Mouse (Mus musculus) brown adipose tissue, adult 24 weeks (tissue): ENCODE data around the gene Itgb1. TPM values are rescaled to one million over a fixed set of nuclear protein-coding genes. Genes with fewer than 3 reads are reported as not detected.
A peak's percentile ranks its signal among the peaks of the same experiment; 100 is the strongest.

ENCODE experiments used
- H3K27ac ChIP-seq: fragments of 200-500 bp; replicated peaks from 2 replicates; pipeline ENCODE4 v1.5.1; 2012; ENCODE audit warnings: low read depth, mild to moderate bottlenecking, low read length
- H3K4me1 ChIP-seq: fragments of 200-500 bp; 2 replicates; pipeline ENCODE4 v1.6.1; 2012; ENCODE audit warnings: low read length, mixed read lengths; ENCODE audit not compliant: control insufficient read depth, insufficient read depth, insufficient read length
- H3K4me3 ChIP-seq: fragments of 200-500 bp; 2 replicates; pipeline ENCODE4 v1.5.1; 2012; ENCODE audit warnings: low read depth, mild to moderate bottlenecking, low read length, moderate library complexity; ENCODE audit not compliant: insufficient read depth
- polyA plus RNA-seq: library from polyadenylated mRNA; stranded (reverse); fragments of >200 nt; gene quantifications from 2 replicates; pipeline ENCODE4 v1.2.4, GENCODE M21; 2012; ENCODE audit not compliant: missing spikeins, insufficient read depth, insufficient read length

Gene Itgb1
- 111 and 122 TPM in 2 replicates for polyA plus RNA-seq

DNA sequence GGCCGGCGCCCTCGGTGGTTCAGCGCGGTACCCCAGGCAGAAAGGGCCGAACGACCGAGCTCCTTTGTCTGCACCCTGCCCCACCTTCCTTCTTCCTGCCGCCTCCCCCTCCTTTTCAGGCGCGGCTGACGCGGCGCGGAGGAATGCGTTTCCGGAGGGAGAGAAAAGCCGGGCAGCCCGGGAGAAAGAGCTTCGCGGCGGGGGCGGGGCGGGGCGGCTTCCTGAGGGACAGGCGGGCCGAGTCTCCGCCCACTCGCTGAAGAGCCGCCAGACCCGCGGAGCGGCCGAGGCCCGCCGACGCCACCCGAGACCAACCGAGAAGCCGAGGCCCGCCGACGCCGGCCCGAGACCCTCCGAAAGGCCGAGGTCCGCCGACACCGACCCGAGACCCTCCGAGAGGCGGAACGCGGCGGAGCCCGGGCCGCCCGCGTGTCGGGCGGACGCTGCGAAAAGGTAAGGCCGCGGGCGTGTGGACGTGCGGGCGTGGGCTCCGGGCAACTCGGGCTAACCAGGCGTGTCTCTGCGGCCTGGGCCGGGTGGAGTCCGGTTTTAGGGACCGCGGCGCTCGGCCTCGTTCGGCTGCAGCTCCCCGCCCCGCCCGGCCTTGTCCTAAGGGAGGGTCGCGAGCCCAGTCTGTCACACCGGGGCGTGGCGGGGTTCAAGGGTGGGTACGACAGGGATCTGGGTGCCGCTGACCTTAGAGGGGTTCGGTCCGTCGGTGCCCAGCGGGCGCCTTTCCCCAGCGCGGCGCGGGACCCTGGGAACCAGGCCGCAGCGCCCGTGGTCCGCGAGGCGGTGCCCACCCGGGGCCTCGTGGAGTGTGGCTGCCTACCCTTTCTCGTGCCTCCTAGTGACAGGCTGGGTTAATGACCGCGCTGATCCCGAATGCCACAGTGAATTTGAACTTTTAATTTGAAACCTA is at the start of gene Itgb1:
Gene Itgb1, plus strand, starts transcription at position 148 of the 922 bp plus-strand sequence.
- Histone ChIP-seq H3K4me3 (peak within 1 kb of the TSS; percentile 97), H3K4me1 (peaks cover 10% of the 10 kb centered on the region), H3K27ac (peak within 1 kb of the TSS; percentile 99)

DNA sequence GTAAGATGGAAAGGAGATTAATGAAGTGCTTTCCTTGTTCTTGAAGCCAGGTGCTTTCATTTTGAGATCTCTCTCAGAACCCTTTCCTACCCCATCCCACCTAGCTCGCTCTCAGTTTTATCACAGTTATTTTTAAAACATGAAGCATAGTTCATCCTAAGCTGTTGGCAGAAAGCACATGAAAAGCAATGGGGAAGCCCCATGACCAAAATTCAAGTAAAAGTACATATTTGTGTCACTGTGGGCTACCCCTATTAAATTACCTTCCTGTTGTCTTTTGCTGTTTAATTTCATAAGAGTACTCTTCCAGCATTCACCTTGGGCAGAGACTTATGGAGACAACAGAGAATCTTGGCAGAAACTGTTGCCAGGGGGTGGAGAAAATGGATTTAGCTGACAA is 42.4 kb upstream of the Itgb1 start:
- H3K27ac ChIP-seq, result no peak overlapping the region
- H3K4me1 ChIP-seq, result no peaks in the 10 kb centered on the region
- H3K4me3 ChIP-seq, result no peak overlapping the region

DNA sequence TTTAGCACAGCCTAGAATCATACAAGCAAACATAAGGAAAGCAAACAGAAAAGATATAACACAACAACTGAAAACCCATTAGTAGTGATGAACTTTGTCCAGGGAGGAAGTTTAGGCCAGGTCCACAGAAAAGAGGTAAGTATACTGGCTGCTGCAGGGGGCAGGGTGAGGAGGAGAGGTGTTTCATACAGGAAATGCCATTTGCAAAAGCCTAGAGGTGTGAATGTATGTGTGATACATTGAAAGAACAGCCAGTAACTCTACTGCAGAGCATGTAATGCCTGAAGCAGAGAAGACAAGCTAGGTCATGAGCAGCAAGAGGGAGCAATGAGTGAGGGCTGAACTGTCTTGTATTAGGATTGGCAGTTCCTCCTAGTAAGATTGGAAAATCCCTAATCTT is 40.0 kb upstream of the Itgb1 start:
- Histone ChIP-seq H3K4me1 (no peaks in the 10 kb centered on the region), H3K4me3 (no peak overlapping the region), H3K27ac (no peak overlapping the region)

DNA sequence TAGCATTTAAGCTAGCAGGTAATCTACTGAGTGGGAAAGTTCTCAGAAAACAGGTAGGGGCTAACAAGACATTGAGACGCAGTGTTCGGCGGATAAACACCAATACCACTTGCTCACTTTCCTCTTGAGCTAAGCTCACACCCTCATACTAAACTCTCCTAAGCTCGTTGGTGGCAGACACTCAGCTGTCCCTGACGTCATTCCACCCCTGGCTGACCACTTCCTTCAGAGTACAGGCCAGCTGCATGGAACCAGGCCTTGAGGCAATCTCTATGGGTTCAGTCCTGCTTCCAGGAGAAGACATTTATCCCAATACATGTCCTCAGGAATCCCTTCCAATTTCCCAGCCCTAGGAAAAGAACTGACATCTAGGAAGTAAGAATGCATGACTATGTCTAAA is 39.0 kb upstream of the Itgb1 start:
- Histone ChIP-seq H3K27ac (no peak overlapping the region), H3K4me1 (no peaks in the 10 kb centered on the region), H3K4me3 (no peak overlapping the region)

DNA sequence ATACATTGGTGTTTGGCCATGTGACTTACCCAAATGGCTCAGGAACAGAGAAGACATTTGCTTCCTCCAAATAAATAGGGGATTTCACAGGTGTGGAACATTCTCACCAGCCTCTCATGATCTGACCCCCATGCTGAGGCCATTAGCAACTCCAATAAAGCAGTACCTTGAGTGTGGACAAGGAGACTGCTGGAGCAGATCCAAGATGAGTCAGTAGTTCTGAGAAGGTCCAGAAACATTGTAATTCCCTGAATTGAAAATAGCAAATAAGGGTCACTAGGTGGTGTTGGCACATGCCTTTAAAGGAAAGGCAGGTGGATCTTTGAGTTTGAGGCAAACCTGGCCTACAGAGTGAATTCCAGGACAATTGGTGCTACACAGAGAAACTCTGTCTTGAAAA is 37.4 kb upstream of the Itgb1 start:
- no peak overlapping the region for H3K4me3 ChIP-seq
- H3K4me1 ChIP-seq, result no peaks in the 10 kb centered on the region
- H3K27ac ChIP-seq, result no peak overlapping the region

DNA sequence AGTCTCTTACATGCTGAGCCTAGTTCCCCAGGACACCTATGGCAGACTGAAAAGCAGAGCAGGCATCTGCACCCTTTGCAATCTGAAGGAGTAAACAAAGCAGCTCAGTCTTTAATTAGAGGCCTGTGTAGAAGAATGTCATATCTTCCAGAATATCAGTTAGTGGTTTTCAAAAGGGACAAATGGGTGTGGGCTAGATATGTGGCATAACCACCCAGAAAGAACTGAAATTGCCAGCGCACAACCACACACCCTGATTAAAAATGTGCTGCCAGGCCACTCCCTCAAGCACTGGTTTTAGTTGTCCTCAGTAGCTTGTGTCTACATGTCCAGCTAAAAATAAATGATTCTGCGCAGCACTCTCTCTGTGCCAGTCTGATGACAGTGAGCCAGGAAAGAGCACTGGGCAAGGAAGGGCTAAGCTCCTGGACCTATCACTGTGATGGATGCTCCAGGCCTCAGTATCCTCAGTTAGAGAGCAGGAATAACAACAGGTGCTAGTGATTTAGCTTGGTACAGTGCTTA is 35.1 kb upstream of the Itgb1 start:
- Histone ChIP-seq H3K27ac (no peak overlapping the region), H3K4me3 (no peak overlapping the region), H3K4me1 (peaks cover 5% of the 10 kb centered on the region; the same call in 1 of the 2 replicates)

DNA sequence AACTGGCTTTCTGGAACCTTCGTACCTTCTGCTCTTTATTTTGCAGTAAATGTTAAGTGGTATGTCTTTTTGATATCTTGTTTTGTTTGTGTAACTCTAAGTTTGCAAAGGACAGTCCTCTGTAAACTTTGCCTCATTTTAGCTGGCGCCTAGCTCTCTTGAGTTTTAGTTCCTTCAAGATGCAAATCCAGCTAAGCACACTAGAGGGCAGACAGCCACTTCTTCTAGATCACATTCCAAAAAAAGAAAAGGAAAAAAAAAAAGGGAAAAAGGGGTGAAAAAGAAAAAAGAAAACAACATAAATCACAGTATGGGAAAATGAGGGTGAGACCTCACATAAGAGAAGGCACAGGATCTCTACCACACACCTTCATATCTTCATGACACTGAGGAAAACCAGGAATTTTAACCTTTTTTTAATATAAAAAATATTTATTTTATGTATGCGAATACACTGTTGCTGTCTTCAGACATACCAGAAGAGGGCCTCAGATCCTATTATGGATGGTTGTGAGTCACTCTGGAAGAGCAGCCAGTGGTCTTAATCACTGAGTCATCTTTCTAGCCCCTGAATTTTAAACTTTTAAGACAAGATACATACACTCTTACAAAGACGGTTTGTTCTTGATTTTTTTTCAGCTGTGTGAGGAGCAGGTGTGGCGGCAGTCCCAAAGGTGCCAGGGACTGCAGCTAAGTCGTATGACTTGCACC is 32.9 kb upstream of the Itgb1 start:
- H3K4me1 ChIP-seq, result peaks cover 5% of the 10 kb centered on the region; the same call in 1 of the 2 replicates
- no peak overlapping the region for H3K27ac ChIP-seq
- H3K4me3 ChIP-seq, result no peak overlapping the region

DNA sequence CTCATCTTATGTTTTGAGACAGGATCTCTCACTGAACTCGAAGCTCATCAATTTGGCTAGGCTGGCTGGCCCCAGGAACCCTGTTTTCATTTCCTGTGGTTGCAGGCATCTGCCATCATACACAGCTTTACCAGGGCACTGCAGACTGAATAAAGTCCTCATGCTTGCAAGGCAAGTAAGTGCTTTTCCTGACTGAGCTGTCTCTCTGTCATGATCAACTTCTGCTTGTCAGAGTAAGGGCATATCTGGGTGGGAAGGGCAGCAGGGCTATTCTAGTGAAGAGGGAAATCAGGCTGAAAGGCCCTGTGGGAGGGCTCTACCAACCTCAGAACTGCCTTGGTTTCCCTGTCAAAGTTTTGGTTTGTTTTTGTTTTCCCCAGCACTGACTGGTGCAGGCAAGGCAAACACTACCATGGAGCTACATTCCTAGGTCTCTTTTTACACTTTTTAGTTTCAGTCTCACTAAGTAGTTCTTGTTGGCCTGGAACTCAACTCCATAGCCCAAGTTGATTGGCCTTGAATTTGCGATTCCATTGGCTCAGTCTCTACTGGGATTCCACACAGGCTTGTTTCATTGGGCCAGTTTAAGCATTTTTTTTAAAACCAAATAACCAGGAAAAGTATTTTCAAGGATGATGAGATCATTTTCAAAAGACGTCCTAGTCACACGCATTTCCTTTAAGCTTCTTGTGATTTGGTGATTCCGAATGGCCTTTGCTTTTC is 31.7 kb upstream of the Itgb1 start:
- Histone ChIP-seq H3K4me3 (0 out of 2 replicates have a peak overlapping the region, but pooled peaks have one; percentile 44), H3K4me1 (peaks cover 5% of the 10 kb centered on the region; the same call in 1 of the 2 replicates), H3K27ac (peak overlapping the region; percentile 99)

DNA sequence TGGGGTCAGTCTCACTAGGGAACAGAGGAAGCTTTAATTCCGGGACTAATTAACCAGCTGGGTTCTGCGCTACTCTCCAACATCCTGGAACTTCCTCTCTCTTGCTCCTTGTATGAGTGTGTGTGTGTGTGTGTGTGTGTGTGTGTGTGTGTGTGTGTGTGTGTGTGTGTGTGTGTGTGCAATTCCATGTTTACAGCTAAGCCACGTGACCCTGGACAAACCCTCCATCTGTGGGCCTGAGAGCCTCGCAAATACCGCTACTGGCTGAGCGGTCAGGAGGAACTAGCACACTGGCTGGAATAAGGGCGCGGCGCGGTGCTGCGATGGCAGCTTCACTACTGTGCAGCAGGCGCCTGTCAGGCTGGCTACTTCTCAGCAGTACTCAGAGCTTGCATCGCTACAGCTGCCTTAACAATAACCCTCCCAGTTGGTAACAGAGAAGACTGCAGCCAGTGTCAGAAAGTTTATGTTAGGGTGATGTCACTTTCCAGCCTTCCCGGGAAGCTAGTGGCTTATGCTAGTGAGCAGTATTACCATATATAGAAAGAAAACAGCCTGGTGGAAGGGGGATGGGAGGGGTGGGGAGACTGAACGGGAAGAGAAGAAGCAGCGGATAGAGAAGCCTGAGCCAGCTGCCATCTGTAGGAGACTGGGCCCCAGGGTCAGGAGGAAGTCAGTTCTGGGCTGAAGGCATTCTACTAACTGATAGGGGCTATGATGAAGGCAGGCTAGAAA is 30.9 kb upstream of the Itgb1 start:
- H3K27ac ChIP-seq, result peak overlapping the region; percentile 99

DNA sequence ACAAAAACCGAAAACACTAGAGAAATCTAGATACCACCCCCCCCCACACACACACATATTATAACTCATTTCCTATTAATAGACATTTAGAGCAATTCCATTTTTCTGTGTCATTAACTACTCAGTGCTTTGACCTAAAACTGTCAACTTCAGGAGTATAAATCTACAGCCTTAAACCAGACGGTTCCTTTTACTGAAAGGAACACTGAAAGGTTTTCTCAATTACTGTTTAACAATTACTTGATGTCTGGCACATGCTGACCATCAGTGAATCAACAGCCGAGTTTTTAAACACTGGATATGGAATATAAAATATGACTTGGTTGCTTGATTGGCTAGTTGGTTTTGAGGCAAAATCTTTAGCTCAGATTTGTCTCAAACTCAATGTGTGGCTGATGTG is 23.3 kb upstream of the Itgb1 start:
- H3K4me1 ChIP-seq, result peaks cover 11% of the 10 kb centered on the region; the same call in 1 of the 2 replicates
- no peak overlapping the region for H3K4me3 ChIP-seq
- H3K27ac ChIP-seq, result no peak overlapping the region

More for the DNA sequence above, 30.9 kb upstream of the Itgb1 start:
- H3K4me1 ChIP-seq, result peaks cover 5% of the 10 kb centered on the region; the same call in 1 of the 2 replicates
- H3K4me3 ChIP-seq, result peak overlapping the region; percentile 44

DNA sequence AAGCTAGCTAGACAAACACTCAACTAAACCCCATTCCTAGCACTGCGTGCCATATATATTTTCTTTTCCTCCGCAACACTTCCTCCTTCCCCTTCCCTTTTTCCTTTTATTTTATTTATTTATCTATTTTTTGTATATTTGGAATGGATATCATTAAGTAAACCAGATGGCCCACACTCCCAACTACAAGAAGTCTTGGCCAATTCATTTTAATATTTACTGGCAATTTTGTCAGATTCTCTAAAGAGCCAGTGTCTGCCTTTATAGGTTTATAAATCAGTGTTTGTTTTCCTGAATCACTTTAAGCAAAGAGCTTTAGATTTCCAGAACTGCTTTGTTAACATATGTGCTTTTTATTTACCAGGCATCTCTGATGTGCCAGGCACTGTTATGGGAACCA is 22.8 kb upstream of the Itgb1 start:
- peaks cover 11% of the 10 kb centered on the region; the same call in 1 of the 2 replicates for H3K4me1 ChIP-seq
- peak overlapping the region; percentile 62; the same call in 1 of the 2 replicates for H3K27ac ChIP-seq
- H3K4me3 ChIP-seq, result no peak overlapping the region

DNA sequence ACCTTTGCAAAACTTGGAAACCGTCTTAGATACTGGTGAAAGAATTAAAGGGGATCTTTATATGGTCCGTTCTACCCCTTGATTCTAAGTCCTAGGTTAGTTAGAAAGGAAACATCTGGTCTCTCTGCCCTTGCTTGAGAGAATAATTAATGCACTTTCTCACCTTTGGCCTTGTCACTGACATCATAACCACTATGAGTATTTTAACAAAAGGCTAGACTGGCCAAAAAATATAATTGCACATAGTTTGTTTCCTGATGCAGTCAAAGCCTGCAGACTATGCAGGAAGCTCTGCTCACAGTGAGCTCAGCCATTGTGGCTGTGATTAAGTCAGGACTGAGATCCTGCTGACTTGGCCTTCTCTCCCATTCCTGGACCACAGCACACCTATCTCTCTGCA is 22.3 kb upstream of the Itgb1 start:
- no peak overlapping the region for H3K4me3 ChIP-seq
- H3K27ac ChIP-seq, result peak overlapping the region; percentile 62; the same call in 1 of the 2 replicates
- peaks cover 11% of the 10 kb centered on the region; the same call in 1 of the 2 replicates for H3K4me1 ChIP-seq

DNA sequence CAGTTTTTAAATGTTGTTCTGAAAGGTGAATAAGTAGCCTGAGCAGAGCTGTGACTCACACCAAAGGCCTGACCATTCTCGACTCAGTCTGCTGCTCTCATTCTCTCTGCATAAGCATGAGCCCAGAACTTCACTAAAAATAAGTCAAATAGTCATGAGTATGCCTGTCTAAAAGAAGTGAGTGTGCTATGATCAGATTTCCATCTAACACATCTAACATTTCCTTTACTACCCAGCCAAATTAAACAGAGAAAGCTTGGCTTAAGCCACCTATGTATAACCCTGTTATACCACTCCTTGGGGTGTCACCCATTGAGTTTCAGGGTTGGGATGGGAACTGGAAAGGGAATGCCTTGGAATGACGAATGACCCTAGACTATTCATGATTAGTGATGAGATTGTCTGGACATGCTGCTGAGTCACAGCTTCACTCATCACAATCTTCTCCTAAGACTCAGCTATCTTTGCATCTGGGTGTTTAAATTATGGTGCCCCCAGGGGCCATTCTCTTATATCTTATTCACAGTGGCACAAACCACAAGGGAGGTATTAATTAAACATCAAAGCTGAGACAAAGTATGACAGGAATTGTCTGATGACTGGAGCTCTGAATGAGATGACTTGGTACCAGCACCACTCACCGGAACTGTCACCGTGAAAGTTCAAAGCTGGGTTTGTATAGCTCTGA is 18.7 kb upstream of the Itgb1 start:
- Histone ChIP-seq H3K4me1 (peaks cover 9% of the 10 kb centered on the region; the same call in 1 of the 2 replicates), H3K27ac (no peak overlapping the region), H3K4me3 (no peak overlapping the region)

DNA sequence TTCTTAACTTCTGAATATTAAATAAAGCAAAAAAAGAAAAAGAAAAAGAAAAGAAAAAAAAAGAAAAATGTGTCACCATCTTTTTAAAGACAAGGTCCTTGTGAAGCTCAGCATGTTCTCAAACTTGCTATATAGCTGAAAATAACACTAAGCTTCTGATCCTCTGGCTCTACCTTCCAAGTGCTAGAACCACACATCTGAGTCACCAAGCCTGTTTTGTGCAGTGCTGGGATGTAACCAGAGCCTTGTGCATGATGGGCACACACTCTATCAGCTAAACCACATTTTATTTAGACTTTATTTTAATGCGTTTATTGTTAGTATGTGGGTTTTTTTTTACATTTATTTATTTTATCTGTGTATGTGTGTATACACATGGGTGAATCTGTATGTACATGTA is 13.6 kb upstream of the Itgb1 start:
- Histone ChIP-seq H3K27ac (no peak overlapping the region), H3K4me3 (no peak overlapping the region), H3K4me1 (no peaks in the 10 kb centered on the region)
